In genomic region chr16:68400591-68400990, GRCm38 (mm10) we compare ENCODE assay signal across 11 mouse cellular contexts.
"Had no signal": no experiment of that assay in that cellular context is flagged by ENCODE, and none has a peak within 500 bp of the region (broad histone marks: within the 10 kb centered on the region; RNA-seq: fewer than 3 reads in every experiment).

No protein-coding gene starts in this region.

- ATAC-seq: liver, postnatal 0 days; lung, postnatal 0 days; midbrain, embryonic 15.5 days had no signal

- DNase-seq: kidney, postnatal 10 days; kidney, postnatal 36 days; layer of hippocampus, postnatal 36 days; liver, postnatal 0 days; lung, embryonic 14.5 days; right cerebral cortex, adult 18-20 months; right cerebral cortex, postnatal 14 days; right cerebral cortex, postnatal 4 days; thymus, postnatal 25 days had no signal
